Mouse (Mus musculus) monocyte, adult 2 months (primary cell): ENCODE results near the gene Mybph.

Source experiments
- DNase-seq, 2 experiments: peaks; one replicate each; pipeline ENCODE4 v3.0.0; 2022; ENCODE audit warnings: low spot score in 2 of 2, low read depth in 1 of 2

Mybph gene

DNA sequence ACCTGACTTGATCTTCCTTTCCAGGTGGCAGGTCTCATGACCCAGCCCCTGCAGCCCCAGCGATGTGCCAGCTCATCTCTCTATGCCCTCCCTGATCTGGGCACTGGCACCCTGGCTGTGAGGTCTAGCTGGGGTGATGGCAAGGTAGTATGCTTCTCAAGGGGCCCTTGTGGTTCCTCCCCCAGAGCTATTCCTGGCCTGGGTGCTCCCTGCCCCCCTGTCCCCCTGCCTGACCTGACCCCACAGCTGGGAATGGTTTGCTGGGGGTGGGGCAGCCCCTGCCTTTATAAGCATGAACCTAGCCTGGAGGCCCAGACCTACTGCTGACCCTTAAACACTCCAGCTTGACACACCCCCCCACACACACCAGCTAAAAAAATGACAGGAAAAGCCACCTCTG is at the start of gene Mybph:
TSS of gene Mybph (plus strand) at position 323 of the 400 bp plus-strand sequence.
- no peak for DNase-seq

DNA sequence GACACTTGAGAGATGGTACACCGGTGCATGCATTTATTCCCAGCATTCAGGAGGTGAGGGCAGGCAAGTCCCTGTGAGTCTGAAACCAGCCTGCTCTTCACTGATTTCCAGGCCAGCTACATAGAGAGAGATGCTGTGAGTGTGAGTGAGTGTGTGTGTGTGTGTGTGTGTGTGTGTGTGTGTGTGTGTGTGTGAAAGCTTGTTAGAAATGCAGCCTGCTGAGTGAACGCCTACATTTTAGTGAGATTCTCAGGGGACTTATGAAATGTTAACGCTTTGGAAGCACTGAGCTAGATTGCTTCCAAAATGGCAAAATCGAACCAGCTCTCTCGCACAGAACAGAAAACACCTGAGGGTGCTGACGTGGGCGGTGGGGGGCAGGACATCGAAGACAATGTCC is 47.2 kb upstream of the Mybph start:
- no peak for DNase-seq

DNA sequence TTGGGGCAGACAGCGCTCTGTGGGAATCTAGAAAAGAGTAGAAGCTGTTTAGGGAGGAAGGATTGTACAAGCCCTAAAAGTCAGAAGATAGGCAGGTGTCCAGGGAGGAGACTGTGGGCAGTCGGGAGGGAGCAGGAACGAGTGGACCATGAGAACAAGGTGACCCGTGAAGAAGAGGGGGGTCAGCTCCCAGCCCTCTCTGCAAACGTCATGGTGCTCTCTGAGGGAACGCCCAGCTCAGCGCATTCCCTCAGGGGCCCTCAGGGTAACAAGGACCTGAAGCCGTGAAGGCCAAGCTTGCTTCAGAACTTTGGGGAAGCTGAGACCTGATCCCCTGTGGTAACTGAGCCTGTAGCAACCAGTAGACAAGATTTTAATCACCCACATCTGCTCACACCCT is 43.2 kb upstream of the Mybph start:
- DNase-seq = no peak

DNA sequence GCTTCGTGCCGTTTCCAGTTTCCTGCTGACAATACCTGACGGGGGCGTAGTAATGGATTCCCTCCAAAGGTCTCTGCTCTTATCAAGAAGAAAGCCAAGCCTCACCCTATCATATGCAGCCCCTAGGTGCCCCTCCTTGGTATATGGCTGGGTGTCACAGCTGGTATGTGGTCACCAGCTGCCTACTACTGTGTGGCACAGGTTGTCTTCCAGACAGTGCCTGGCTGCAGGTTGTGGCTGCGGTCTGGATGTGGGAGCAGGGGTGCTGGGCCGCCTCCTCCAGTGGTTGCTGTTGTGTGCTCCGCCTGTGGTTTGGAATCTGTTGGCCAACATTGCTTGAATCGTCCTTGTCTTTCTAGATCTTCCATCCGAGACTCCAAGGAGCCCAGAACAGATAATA is 42.5 kb upstream of the Mybph start:
- DNase-seq = no peak

DNA sequence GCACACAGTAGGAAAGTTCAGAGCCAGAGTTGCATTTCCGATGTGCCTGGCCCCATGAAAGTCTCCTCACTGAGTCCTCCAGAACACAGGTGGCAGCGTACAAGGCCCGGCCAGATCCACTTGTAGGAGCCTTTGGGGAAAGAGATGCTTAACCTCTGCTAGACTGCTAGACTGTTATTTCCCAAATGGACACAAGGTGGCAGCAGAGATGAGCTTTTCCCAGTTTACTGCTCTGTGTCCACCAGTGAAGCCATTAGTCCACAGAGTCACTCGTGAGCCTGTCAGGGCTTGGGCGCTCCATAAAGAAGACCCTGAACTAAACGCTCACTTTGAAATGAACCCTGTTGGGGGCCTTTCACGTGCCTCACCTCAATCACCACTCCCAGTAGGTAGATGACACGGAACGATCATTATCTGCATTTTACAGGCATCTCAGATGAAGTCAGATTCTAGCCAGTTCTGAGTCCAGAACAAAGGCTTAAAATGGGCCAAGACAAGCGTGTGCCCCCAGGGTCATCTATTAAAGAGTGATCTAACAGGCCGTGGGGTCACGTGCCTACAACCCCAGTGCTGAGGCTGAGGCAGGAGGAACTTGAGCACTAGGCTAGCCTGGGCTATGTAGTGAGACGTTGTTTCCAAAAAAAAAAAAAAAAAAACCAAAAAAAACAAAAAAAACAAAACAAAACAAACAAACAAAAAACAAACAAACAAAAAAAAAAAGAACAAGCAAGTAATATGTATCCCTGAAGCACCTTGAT is 41.4 kb upstream of the Mybph start:
- DNase-seq = peak; percentile 21 to 50

DNA sequence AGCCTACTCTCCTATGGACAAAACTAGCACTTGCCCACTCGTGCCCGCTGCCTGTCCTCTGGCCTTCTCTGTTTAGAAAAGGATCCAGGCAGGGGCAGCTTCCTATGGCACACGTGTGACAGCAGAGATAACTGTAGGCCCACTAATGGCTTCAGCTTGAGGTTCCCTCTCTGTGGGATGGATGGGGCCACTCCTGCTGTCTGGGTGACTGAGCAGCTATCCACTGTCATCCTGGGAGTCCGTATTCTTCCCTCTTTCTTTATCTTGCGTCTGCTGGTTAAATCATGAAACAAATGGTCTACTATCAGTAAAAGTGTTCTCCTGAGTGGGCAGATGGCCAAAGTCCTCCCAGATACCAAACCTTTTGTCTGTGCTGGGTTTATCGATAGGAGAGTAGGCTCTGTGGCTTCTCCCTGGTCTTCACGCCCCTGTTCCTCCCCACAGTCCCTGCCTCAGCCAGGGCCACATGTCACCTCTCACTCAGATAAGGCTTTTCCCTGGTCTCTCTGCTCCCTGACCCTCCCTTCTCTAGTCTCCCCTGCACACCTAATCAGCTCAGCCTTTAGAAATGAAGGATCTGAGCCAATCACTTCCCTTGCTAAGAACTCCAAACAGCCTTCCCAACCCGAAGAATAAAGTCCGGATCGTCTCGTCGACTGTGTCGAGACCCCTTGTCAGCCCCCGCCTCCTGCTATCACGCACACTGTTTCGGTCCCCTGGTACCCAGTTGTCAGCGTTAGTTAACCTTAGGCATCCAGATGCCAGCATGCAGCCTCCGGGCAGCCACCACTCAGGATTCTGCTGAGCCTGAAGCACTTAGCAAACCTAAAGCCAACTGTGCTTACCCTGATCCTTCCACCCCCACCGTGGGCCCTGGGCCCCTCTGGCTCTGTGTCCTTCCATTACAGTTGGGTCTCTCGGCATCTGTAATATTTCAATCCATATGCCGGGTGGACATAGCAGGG is 40.3 kb upstream of the Mybph start:
- DNase-seq = no peak

DNA sequence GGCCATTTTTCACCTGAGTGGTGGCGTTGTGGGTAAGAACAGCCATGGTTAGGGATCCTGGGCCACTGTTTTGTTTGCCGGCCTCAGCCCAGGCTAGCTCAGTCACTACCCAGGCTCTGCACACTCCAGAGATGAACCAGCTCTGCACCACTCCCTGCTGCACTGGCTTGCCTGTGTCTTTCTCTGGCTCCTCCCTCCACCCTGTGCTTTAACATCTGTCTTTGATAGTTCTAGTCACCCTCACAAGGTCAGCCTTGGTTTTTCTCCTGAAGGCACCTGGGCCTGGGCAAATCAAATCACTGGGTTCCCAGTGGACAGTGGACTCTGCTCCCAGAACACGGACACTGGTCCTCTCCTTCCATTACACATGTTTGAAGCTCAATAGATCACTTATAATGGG is 39.1 kb upstream of the Mybph start:
- no peak for DNase-seq

DNA sequence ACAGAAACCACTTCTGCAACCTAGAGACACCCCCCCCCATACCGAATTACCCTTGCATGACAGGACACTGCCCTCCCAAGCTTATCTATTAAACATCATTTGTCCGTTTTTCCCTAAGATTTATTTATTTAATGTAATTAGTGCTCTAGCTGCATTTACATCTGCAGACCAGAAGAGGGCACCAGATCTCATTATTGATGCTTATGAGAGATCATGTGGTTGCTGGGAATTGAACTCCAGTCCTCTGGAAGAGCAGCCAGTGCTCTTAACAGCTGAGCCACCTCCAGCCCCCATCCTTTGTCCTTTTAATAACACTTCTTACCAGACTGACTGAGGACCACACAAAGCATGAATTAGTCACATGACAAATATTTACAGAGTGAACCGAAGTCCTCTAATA is 38.6 kb upstream of the Mybph start:
- DNase-seq = no peak

DNA sequence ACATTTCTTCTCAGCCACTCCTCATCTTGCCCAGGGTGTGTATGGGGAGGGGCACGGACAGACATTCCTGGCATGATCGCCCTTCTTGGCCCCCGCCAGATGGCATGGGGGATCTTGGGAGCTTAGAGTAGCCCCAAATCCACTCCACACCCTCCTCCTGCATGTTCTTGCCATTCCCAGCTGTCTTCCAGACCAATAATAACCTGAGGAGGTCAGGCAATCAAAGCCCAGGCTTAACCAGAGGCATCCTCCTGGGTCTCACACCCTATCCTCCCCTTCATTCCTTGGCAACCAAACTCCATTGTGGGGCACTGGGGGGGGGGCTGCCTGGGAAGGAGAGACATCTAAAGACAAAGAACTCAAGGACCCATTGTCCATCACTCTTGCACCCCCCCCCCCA is 32.8 kb upstream of the Mybph start:
- no peak for DNase-seq

DNA sequence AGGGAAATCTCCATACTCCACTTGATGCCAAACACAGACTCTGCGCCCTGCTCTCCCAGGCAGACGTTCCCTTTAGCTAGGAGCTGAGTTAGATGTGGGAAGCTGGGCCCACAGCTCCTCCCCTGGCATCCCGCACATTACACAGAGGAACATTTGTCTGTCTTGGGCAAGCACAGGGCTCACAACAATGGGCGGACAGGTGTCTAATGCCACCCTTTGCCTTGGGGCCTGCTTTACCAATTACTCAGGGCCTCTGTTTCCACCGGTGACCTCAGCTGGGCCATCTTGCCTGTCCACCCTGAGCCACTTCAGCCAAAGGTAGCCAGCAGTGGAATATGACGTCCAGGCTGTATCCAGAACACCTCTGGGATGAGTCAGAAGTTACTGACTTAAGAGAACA is 31.8 kb upstream of the Mybph start:
- DNase-seq = no peak

DNA sequence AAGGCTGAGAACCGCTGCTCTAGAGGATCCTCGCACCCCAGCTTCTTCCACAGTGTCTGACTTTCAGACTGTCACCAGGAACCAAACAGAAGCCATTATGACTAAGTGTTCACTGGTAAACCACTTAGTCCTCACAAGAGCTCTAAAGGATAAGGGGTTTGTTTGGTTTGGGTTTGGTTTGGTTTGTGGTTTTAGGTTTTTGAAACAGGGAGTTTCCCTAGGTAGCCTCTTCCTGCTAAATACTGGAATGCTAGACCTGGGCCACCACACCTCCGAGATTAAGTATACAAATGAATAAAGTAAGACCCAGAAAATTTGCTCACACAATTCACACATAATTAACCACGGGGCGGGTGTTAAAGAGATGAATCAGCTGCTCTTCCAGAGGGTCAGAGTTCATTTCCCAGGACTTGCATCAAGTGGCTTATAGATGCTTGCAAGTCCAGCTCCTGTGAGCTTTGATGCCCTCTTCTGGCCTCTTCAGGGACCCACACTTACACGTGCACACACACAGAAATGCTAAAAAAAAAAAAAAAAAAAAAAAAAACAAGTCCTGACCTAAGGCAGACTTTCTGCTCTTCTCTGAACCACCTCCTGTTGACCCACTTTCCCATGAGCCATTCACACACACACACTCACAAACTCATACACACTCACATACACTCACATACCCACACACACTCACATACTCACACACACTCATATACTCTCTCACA is 30.6 kb upstream of the Mybph start:
- DNase-seq = no peak

DNA sequence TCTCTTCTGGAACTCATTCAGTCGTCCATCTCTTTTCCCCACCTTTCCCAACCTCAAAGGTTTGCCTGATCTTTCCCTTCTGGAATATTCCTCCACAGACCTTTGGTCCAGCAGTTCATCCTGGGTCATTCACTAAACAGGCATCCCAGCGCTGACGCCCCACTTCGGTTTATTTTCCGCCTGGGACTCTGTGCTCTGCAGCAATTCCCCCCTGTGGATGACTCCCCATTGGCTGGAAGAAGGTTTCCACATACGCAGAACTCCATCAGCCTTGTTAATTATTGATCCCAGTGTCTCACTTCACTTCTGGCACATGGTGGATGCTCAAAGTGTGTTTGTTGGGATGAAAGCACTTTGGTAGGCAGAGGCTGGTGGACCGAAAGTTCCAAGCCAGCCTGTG is 29.8 kb upstream of the Mybph start:
- no peak for DNase-seq

DNA sequence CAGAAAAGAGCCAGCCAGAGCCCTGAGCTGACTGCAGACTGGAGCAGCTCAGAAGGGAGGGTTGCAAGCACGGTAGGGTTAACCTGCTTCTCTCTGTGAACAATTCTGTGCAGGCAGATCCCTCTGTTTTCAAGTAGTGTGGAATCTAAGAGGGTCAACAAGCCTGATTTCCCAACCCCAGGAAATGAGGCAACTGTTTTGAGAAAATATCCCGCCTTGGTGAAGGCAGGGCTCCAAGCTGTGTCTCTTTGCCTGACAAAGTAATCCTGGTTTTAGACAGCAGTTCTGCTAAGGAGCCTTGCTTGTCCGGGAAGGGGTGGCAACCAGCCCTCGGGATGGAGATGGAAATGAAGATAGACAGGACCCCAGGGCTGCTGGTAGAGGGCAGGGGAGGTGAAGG is 28.8 kb upstream of the Mybph start:
- no peak for DNase-seq

DNA sequence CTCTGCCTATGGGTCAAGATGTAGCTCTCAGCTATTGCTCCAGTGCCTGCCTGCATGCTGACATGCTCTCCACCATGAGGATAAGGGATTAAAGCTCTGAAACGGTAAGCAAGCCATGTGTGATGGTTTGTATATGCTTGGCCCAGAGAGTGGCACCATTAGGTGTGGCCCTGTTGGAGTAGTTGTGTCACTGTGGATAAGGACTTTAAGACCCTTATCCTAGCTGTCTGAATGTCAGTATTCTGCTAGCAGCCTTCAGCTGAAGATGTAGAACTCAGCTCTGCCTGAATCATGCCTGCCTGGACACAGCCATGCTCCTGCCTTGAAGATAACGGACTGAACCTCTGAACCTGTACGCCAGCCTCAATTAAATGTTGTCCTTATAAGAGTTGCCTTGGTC is 26.7 kb upstream of the Mybph start:
- no peak for DNase-seq

DNA sequence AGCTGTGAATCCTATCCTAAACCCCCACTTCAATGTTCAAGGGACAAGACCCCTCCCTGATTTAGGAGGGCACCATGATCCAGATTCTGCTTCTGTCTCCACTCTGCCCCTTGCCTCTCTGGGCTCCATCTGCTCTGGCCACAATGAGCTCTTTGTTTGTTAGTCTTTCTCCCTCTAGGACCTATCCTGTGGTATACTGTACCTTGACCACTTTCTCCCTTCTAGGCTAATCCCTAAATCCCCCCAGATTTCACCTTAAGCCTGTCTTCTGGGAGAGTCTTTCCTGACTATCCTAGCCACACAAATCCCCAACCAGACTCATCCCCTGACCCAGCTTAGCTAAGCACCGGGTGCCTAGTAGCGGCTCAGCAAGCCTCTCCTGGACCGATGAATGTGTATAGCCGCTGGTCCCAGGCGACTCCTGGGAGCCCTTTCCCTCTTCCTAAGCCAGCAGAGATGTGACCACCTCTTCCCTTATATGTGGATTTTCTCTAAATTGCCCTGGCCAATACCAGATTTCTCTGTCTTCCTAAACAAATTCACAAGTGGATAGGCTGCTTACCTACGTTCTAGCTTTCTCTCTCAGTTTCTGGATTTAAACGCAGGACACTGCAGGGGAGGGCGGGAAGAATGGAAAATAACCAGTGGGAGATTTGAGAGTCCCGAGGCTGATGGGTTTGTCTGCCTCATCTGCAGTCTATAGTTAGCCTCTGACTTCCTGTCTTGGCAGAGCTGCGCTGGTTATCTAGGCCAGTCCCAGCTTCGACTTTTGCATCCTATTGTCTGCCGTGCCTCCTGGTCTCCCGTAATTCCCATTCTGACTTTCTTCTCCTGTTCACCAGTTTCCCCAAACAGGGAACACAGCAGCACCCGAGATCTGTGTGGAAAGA is 25.6 kb upstream of the Mybph start:
- no peak for DNase-seq

DNA sequence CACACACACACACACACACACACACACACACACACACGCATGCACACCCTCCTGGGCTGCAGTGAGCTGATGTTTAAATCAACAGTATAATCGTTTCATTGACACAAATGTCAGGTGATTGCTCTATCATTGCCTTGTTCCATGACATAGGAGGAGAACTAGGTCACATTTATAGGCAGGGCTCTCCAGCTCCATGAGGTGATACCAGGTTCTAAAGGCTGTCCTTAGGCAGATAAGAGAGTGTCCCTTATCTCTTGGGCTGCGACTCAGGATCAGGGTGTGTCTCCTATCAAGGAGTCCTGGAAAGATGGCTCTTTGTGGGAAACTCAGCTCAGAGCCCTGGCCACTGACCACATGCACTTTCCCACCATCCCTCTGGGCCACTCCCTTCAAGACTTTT is 24.7 kb upstream of the Mybph start:
- DNase-seq = no peak

DNA sequence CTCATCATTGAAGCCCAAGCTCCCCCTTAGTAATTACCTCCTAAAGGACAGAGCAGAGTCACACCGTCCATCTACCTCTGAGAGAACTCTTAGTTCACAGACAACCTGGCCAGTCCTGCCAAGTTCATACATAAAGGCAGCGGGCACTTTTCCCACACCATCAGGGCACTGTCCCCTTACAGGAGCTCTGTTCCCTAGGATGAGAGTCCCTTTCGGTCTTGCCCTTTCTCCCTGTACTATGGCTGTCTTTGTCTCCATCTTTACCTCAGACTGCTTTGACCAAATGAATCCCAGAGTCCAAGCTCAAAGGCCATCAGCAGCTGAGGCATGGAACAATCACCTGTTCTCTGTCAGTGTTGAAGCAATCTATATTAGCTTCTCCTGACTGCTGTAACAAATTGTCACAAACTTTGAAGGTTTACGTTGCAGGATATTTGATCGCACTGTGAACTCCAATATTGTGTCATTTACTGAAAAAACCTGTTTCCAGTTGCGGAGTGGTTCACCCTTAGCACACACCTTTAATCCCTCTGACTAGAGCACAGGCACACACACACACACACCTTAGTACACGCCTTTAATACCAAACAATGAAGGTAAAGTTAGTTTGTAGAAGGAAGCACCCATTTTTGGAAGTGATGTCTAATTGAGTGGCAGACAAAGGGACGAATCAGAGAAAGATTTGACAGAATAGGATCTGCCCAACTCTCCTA is 24.1 kb upstream of the Mybph start:
- no peak for DNase-seq

DNA sequence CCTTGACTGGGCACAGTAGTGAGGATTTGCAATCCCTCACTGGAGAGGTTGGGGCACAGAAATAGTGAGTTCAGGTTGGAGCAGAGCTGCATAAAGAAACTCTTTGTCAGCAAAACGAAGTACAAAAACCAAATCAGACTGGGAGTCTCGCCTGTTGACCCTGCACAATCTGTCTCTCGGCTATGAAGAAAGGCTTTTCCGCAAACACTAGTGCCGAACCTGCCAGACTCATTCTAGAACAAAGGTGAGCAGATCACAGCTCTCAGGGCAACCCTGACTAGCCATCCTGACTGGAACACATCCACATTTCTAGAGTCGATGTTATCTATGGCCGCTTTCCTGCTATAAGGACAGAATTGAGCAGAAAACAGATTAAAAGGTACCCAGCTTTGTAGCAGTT is 20.2 kb upstream of the Mybph start:
- DNase-seq = no peak

DNA sequence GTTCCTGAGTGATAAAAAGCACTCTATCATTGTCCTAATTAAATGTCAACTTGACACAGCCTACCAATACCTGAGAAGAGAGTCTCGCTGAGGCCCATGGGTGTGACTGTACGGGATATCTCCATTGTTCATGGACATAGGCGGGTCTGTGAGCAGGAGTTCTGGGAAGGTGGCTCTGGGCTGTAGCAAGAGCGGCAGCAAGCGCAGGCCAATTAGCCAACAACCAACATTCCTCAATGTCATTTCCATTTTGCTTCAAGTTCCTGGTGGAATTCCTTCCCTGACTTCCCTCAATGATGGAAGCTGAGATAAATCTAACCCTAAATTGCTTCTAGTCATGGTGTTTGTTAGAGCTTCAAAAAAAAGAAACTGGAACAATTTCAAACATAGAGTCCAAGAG is 15.3 kb upstream of the Mybph start:
- DNase-seq = no peak

DNA sequence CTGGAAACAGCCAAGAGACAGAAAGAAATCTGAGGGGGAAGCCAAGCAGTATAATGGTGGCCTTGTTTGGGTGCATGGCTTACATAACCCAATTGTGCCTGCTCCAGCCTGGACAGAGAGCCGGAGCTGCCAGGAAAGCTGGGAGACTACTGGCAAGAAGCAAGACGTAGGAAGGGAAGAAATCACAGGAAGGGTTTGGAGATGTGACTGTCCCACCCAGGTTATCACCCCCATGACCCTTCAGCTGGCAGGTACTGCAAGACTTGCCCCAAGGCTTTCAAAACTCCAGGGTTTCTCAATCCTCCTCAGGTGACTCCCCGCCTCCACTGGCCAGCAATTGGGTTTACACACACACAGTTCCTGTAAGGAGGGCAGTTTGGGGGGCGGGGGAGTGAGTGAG is 11.2 kb upstream of the Mybph start, which contains the start of gene Chil1:
TSS of gene Chil1 (plus strand) at position 152 of the 400 bp plus-strand sequence.
- no peak for DNase-seq
